19 mouse cellular contexts compared by ENCODE assay signal in the genomic region with DNA sequence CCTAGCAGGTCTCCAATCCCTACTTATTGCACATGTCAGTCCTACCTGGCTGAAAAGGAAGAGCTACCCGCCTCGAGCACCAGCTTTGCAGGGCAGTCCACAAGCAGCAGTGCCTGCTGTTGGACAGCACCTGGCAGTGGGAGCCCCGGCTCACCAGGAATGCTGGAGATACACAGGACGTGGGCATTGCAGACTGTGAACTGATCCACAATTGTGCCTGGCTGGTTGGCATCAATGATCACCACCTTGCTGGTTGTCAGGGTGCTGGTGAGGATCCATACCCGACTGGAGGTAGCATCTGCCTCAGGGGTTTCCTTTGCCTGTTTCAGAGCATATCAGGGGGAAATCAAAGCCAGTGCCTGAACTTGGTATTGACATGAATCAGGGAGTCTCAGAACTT. TPM values are rescaled to one million over a fixed set of nuclear protein-coding genes. Genes with fewer than 3 reads are reported as not detected.
DNase-seq lines count a peak whose midpoint lies in the region; ATAC-seq and TF ChIP-seq lines count a peak whose summit lies in the region.
"Had no signal": no experiment of that assay in that cellular context is flagged by ENCODE, and none has a peak within 500 bp of the region (broad histone marks: within the 10 kb centered on the region; RNA-seq: fewer than 3 reads in every experiment).

No protein-coding gene starts in this region.

- intact Hi-C loops in gastrocnemius, adult 2 months (cut with DNase I): no loop called here

- no peak overlapping the region for H3ac ChIP-seq in myocyte (ENCODE audit: control insufficient read depth, insufficient read length)

- no peak overlapping the region for H3K4me3 ChIP-seq in gastrocnemius, adult 2 months
- H3K4me3 ChIP-seq in liver, embryonic 11.5 days (ENCODE audit: low read depth, low read length): no peak overlapping the region
- H3K4me3 ChIP-seq in liver, embryonic 14.5 days (ENCODE audit: insufficient read depth in 1 of 2, low read depth in 2 of 2, low read length in 2 of 2): 0 out of 4 replicates have a peak overlapping the region, but pooled peaks of 1 of the 2 experiments have one; percentile 11
- H3K4me3 ChIP-seq in myocyte: no peak overlapping the region
- H3K4me3 ChIP-seq in cerebellum, adult 2 months (replicated peaks; ENCODE audit: insufficient read depth, low read depth, low read length): no peak overlapping the region
- H3K4me3 ChIP-seq: embryonic facial prominence, embryonic 13.5 days; forebrain, embryonic 15.5 days; heart, embryonic 12.5 days; hindbrain, embryonic 15.5 days had no signal

- no peaks in the 10 kb centered on the region for H3K9me3 ChIP-seq in liver, embryonic 11.5 days (ENCODE audit: control insufficient read depth, low read length)
- no peaks in the 10 kb centered on the region for H3K9me3 ChIP-seq in liver, embryonic 14.5 days (ENCODE audit: control insufficient read depth, low read length)
- H3K9me3 ChIP-seq: embryonic facial prominence, embryonic 13.5 days; forebrain, embryonic 15.5 days; heart, embryonic 12.5 days; hindbrain, embryonic 15.5 days had no signal

- peak; percentile 14 for DNase-seq in gastrocnemius, adult 2 months
- DNase-seq in gastrocnemius, adult 18-20 months (ENCODE audit: low spot score): no peak
- no peak for DNase-seq in liver, embryonic 11.5 days (ENCODE audit: low spot score)
- no peak for DNase-seq in liver
- no peak for DNase-seq in liver, embryonic 14.5 days (ENCODE audit: low read depth in 3 of 3, low spot score in 3 of 3)
- DNase-seq in cerebellum, postnatal 25 days: no peak
- DNase-seq in cerebellum, adult 2 months: no peak
- DNase-seq: adrenal gland, postnatal 14 days; cerebellum, adult 18-20 months; cerebellum, postnatal 36 days; gastrocnemius, postnatal 14 days; heart, postnatal 36 days had no signal

- H3K9ac ChIP-seq in liver, embryonic 11.5 days (ENCODE audit: low read depth, low read length): no peak overlapping the region
- peak overlapping the region; percentile 33 for H3K9ac ChIP-seq in liver, embryonic 14.5 days (replicated peaks)
- H3K9ac ChIP-seq: embryonic facial prominence, embryonic 13.5 days; forebrain, embryonic 15.5 days; heart, embryonic 12.5 days; hindbrain, embryonic 15.5 days had no signal

- H3K27me3 ChIP-seq in liver, embryonic 11.5 days (replicated peaks; ENCODE audit: control insufficient read depth, insufficient read depth, low read length): no peaks in the 10 kb centered on the region
- H3K27me3 ChIP-seq in liver, embryonic 14.5 days (ENCODE audit: control insufficient read depth, insufficient read depth, low read length): no peaks in the 10 kb centered on the region
- no peaks in the 10 kb centered on the region for H3K27me3 ChIP-seq in myocyte (ENCODE audit: control insufficient read depth, insufficient read depth, insufficient read length)
- no peaks in the 10 kb centered on the region for H3K27me3 ChIP-seq in cerebellum, adult 2 months (ENCODE audit: control insufficient read depth, insufficient read depth, low read length)
- H3K27me3 ChIP-seq: embryonic facial prominence, embryonic 13.5 days; forebrain, embryonic 15.5 days; heart, embryonic 12.5 days; hindbrain, embryonic 15.5 days; Patski had no signal

- no peak for TF ChIP-seq POLR2A in myocyte (IDR thresholded peaks at IDR 0.05; ENCODE audit: insufficient read length, low read depth)
- TF ChIP-seq POLR2A in cerebellum, adult 2 months (IDR thresholded peaks at IDR 0.05; ENCODE audit: borderline replicate concordance, insufficient read depth, low read length): no peak

- H3K36me3 ChIP-seq in liver, embryonic 11.5 days (ENCODE audit: control insufficient read depth, insufficient read depth, low read length): peaks cover 74% of the 10 kb centered on the region
- H3K36me3 ChIP-seq in liver, embryonic 14.5 days (replicated peaks; ENCODE audit: control insufficient read depth, insufficient read depth, low read depth): peaks cover 84% of the 10 kb centered on the region
- peaks cover 31% of the 10 kb centered on the region for H3K36me3 ChIP-seq in myocyte (ENCODE audit: control insufficient read depth, insufficient read depth)

- ATAC-seq in liver, embryonic 11.5 days (replicated peaks; ENCODE audit: low FRiP score): no peak
- no peak; the same call in 1 of the 2 replicates for ATAC-seq in liver, embryonic 14.5 days (ENCODE audit: insufficient read depth)
- ATAC-seq: activated CD4-positive, CD25-positive, alpha-beta regulatory T cell, adult 4 months; forebrain, embryonic 15.5 days; Patski had no signal

- TF ChIP-seq EP300 in liver, embryonic 14.5 days (IDR thresholded peaks at IDR 0.05; ENCODE audit: low read depth): no peak

- H3K79me2 ChIP-seq in myocyte (ENCODE audit: control insufficient read depth, insufficient read depth): no peaks in the 10 kb centered on the region

- H3K27ac ChIP-seq in gastrocnemius, adult 2 months: no peak overlapping the region
- H3K27ac ChIP-seq in liver, embryonic 11.5 days (ENCODE audit: low read depth, low read length): no peak overlapping the region; the same call in 1 of the 2 replicates
- H3K27ac ChIP-seq in liver, embryonic 14.5 days: peak overlapping the region; percentile 99
- no peak overlapping the region for H3K27ac ChIP-seq in cerebellum, adult 2 months (ENCODE audit: insufficient read depth, low read length)
- H3K27ac ChIP-seq: embryonic facial prominence, embryonic 13.5 days; forebrain, embryonic 15.5 days; hindbrain, embryonic 15.5 days had no signal

- peaks cover 27% of the 10 kb centered on the region for H3K4me1 ChIP-seq in liver, embryonic 11.5 days (replicated peaks; ENCODE audit: control insufficient read depth, insufficient read depth, low read length)
- H3K4me1 ChIP-seq in liver, embryonic 14.5 days (replicated peaks; ENCODE audit: control insufficient read depth in 2 of 2, insufficient read depth in 2 of 2, low read length in 1 of 2): peaks cover 28 to 33% of the 10 kb centered on the region in 2 experiments
- peaks cover 22% of the 10 kb centered on the region for H3K4me1 ChIP-seq in cerebellum, adult 2 months (ENCODE audit: control insufficient read depth, insufficient read depth, low read length)

- no peak for TF ChIP-seq CTCF in gastrocnemius, adult 2 months (IDR thresholded peaks at IDR 0.05)
- TF ChIP-seq CTCF in liver, embryonic 14.5 days (IDR thresholded peaks at IDR 0.05; ENCODE audit: low read depth): no peak
- TF ChIP-seq CTCF in cerebellum, adult 2 months (IDR thresholded peaks at IDR 0.05; ENCODE audit: borderline replicate concordance, insufficient read depth, low read depth, low read length): no peak

- peak overlapping the region; percentile 52 for H3K4me2 ChIP-seq in liver, embryonic 11.5 days
- H3K4me2 ChIP-seq in liver, embryonic 14.5 days (ENCODE audit: low read depth): peak overlapping the region; percentile 81
- H3K4me2 ChIP-seq in myocyte (ENCODE audit: low read depth): no peak overlapping the region
- H3K4me2 ChIP-seq: embryonic facial prominence, embryonic 13.5 days; forebrain, embryonic 15.5 days; heart, embryonic 12.5 days; hindbrain, embryonic 15.5 days had no signal

- WGBS in liver, embryonic 11.5 days: 89% methylated on average over 5 of the region's 5 CpGs
- 84% methylated on average over 5 of the region's 5 CpGs for WGBS in liver, embryonic 14.5 days (ENCODE audit: insufficient replicate concordance)
- WGBS in cerebellum, adult 2 months: 89% methylated on average over 5 of the region's 5 CpGs

TF ChIP-seq in myocyte, 11 proteins besides CTCF, POLR2A, EP300 and RAD21 (continues in another document):
- no peak for TF ChIP-seq TCF12 (IDR thresholded peaks at IDR 0.05; ENCODE audit: insufficient read depth, poor library complexity, severe bottlenecking)

RNA-seq across cellular contexts. Expression of a gene that starts 5.8 kb away (rescaled TPM):
- 10 to 100 TPM; 10.2 to 13.1 TPM for total RNA-seq in gastrocnemius, adult 2 months (2021)
- 10 to 100 TPM; 11.8 to 12.3 TPM for total RNA-seq in gastrocnemius, adult 18-20 months (2021)
- 70.5 and 76.3 TPM in 2 replicates for polyA plus RNA-seq in liver, embryonic 11.5 days (2014; fragmentation: Nextera tagmentation; extraction: Ambion mirVana)
- polyA plus RNA-seq in liver, embryonic 14.5 days (2012; rRNA removed): 55.7 and 65.6 TPM in 2 replicates
- polyA plus RNA-seq in liver, embryonic 14.5 days (2014; fragmentation: Nextera tagmentation; extraction: Ambion mirVana): 79.2 and 83.7 TPM in 2 replicates
- 23.7 TPM for polyA plus RNA-seq in myocyte (2012; fragmentation: generic; extraction: Trizol)
- polyA plus RNA-seq in cerebellum, adult 2 months (2012; rRNA removed): 99.0 and 109 TPM in 2 replicates

RNA-seq across cellular contexts. Expression of a gene that starts 7.2 kb away (rescaled TPM):
- total RNA-seq in gastrocnemius, adult 2 months (2021): 10 to 100 TPM; 75.8 to 95.7 TPM
- total RNA-seq in gastrocnemius, adult 18-20 months (2021): 10 to 100 TPM; 79.4 to 86.3 TPM
- polyA plus RNA-seq in liver, embryonic 11.5 days (2014; fragmentation: Nextera tagmentation; extraction: Ambion mirVana): 123 and 129 TPM in 2 replicates
- polyA plus RNA-seq in liver, embryonic 14.5 days (2012; rRNA removed): 48.0 and 49.2 TPM in 2 replicates
- 43.5 and 49.9 TPM in 2 replicates for polyA plus RNA-seq in liver, embryonic 14.5 days (2014; fragmentation: Nextera tagmentation; extraction: Ambion mirVana)
- polyA plus RNA-seq in myocyte (2012; fragmentation: generic; extraction: Trizol): 142 TPM
- 147 and 149 TPM in 2 replicates for polyA plus RNA-seq in cerebellum, adult 2 months (2012; rRNA removed)

RNA-seq across cellular contexts. Expression of a gene that starts 7.2 kb away (rescaled TPM):
- 10 to 100 TPM in 1 of 2 experiments, 1 to 10 TPM in 1; 9.3 to 10.9 TPM for total RNA-seq in gastrocnemius, adult 2 months (2021)
- total RNA-seq in gastrocnemius, adult 18-20 months (2021): 1 to 10 TPM; 6.5 to 8.4 TPM
- 21.9 and 23.4 TPM in 2 replicates for polyA plus RNA-seq in liver, embryonic 11.5 days (2014; fragmentation: Nextera tagmentation; extraction: Ambion mirVana)
- polyA plus RNA-seq in liver, embryonic 14.5 days (2012; rRNA removed): 7.6 and 9.4 TPM in 2 replicates
- polyA plus RNA-seq in liver, embryonic 14.5 days (2014; fragmentation: Nextera tagmentation; extraction: Ambion mirVana): 7.4 and 8.5 TPM in 2 replicates
- polyA plus RNA-seq in myocyte (2012; fragmentation: generic; extraction: Trizol): 12.5 TPM
- polyA plus RNA-seq in cerebellum, adult 2 months (2012; rRNA removed): 57.3 and 62.7 TPM in 2 replicates

RNA-seq across cellular contexts. Expression of a gene that starts 15.7 kb away (rescaled TPM):
- total RNA-seq in gastrocnemius, adult 2 months (2021): 10 to 100 TPM; 30.4 to 37.7 TPM
- 10 to 100 TPM; 29.7 to 37.9 TPM for total RNA-seq in gastrocnemius, adult 18-20 months (2021)
- 35.0 and 40.9 TPM in 2 replicates for polyA plus RNA-seq in liver, embryonic 11.5 days (2014; fragmentation: Nextera tagmentation; extraction: Ambion mirVana)
- polyA plus RNA-seq in liver, embryonic 14.5 days (2012; rRNA removed): 26.3 and 28.4 TPM in 2 replicates
- 37.5 and 40.2 TPM in 2 replicates for polyA plus RNA-seq in liver, embryonic 14.5 days (2014; fragmentation: Nextera tagmentation; extraction: Ambion mirVana)
- polyA plus RNA-seq in myocyte (2012; fragmentation: generic; extraction: Trizol): 46.6 TPM
- polyA plus RNA-seq in cerebellum, adult 2 months (2012; rRNA removed): 124 and 138 TPM in 2 replicates

RNA-seq across cellular contexts. Expression of a gene that starts 16.0 kb away (rescaled TPM):
- total RNA-seq in gastrocnemius, adult 2 months (2021): 10 to 100 TPM; 10.5 to 11.3 TPM
- total RNA-seq in gastrocnemius, adult 18-20 months (2021): 10 to 100 TPM; 11.0 to 11.1 TPM
- polyA plus RNA-seq in liver, embryonic 11.5 days (2014; fragmentation: Nextera tagmentation; extraction: Ambion mirVana): 123 and 135 TPM in 2 replicates
- polyA plus RNA-seq in liver, embryonic 14.5 days (2012; rRNA removed): 30.8 and 33.1 TPM in 2 replicates
- 76.7 and 80.1 TPM in 2 replicates for polyA plus RNA-seq in liver, embryonic 14.5 days (2014; fragmentation: Nextera tagmentation; extraction: Ambion mirVana)
- polyA plus RNA-seq in myocyte (2012; fragmentation: generic; extraction: Trizol): 38.5 TPM
- polyA plus RNA-seq in cerebellum, adult 2 months (2012; rRNA removed): 36.4 and 39.0 TPM in 2 replicates
